9 mouse cellular contexts compared by ENCODE assay signal in the genomic region with DNA sequence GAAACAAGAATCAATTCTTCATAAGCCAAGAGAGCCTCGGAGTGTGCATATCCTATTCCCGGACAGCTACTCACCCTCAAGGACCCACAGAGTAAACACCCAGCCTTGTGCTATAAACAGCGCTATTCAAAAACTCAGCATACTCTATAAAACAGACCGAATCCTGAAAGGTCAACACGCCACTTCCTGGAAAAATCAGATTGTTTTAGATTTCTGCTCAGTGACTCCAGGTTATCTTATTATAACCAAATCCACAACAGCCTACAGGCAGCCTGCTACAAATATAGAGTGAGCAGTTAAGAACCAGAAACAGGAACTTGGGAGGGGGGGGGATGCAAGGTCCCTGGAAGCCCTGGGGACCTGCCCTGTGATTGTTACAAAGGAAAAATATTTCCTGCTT.
DNase-seq lines count a peak whose midpoint lies in the region; ATAC-seq lines count a peak whose summit lies in the region.
"Had no signal": no experiment of that assay in that cellular context is flagged by ENCODE, and none has a peak within 500 bp of the region (broad histone marks: within the 10 kb centered on the region; RNA-seq: fewer than 3 reads in every experiment).

No protein-coding gene starts in this region.

- ATAC-seq in embryonic facial prominence, embryonic 15.5 days (ENCODE audit: insufficient number of reproducible peaks, low FRiP score, low TSS enrichment, low read depth) = no peak
- ATAC-seq in megakaryocyte, adult 5-6 weeks (ENCODE audit: poor library complexity, severe bottlenecking) = peak; percentile 38; the same call in 1 of the 2 replicates
- ATAC-seq in forebrain, embryonic 13.5 days = no peak

- no peaks in the 10 kb centered on the region for H3K27me3 ChIP-seq in heart, embryonic 10.5 days (ENCODE audit: insufficient read depth, poor library complexity, severe bottlenecking)
- H3K27me3 ChIP-seq in embryonic facial prominence, embryonic 15.5 days = no peaks in the 10 kb centered on the region
- H3K27me3 ChIP-seq in forebrain, embryonic 13.5 days = no peaks in the 10 kb centered on the region

- no peak overlapping the region for H3K27ac ChIP-seq in heart, embryonic 10.5 days
- peak overlapping the region; percentile 71; the same call in 1 of the 2 replicates for H3K27ac ChIP-seq in embryonic facial prominence, embryonic 15.5 days (replicated peaks)
- no peak overlapping the region for H3K27ac ChIP-seq in forebrain, embryonic 13.5 days
- H3K27ac ChIP-seq: liver, embryonic 14.5 days had no signal

- no peak overlapping the region for H3K9ac ChIP-seq in embryonic facial prominence, embryonic 15.5 days
- H3K9ac ChIP-seq in forebrain, embryonic 13.5 days = no peak overlapping the region
- H3K9ac ChIP-seq: liver, embryonic 14.5 days had no signal

- no peak overlapping the region for H3K4me3 ChIP-seq in heart, embryonic 10.5 days
- no peak overlapping the region for H3K4me3 ChIP-seq in embryonic facial prominence, embryonic 15.5 days (replicated peaks)
- H3K4me3 ChIP-seq in forebrain, embryonic 13.5 days = no peak overlapping the region

- H3K36me3 ChIP-seq in heart, embryonic 10.5 days = peaks cover 7% of the 10 kb centered on the region; the same call in 1 of the 2 replicates
- H3K36me3 ChIP-seq in embryonic facial prominence, embryonic 15.5 days = no peaks in the 10 kb centered on the region
- H3K36me3 ChIP-seq in forebrain, embryonic 13.5 days (ENCODE audit: poor library complexity, severe bottlenecking) = peaks cover 3% of the 10 kb centered on the region; the same call in 1 of the 2 replicates

- no peaks in the 10 kb centered on the region for H3K9me3 ChIP-seq in heart, embryonic 10.5 days
- no peaks in the 10 kb centered on the region for H3K9me3 ChIP-seq in embryonic facial prominence, embryonic 15.5 days (replicated peaks)
- H3K9me3 ChIP-seq in forebrain, embryonic 13.5 days (replicated peaks) = no peaks in the 10 kb centered on the region

- 64% methylated on average over 5 of the region's 5 CpGs for WGBS in heart, embryonic 10.5 days
- 42% methylated on average over 5 of the region's 5 CpGs for WGBS in embryonic facial prominence, embryonic 15.5 days
- 80% methylated on average over 5 of the region's 5 CpGs for WGBS in forebrain, embryonic 13.5 days

- H3K4me1 ChIP-seq in heart, embryonic 10.5 days = peaks cover 31% of the 10 kb centered on the region
- no peaks in the 10 kb centered on the region for H3K4me1 ChIP-seq in embryonic facial prominence, embryonic 15.5 days
- H3K4me1 ChIP-seq in forebrain, embryonic 13.5 days = peaks cover 10% of the 10 kb centered on the region

- H3K4me2 ChIP-seq in embryonic facial prominence, embryonic 15.5 days (replicated peaks) = no peak overlapping the region
- no peak overlapping the region for H3K4me2 ChIP-seq in forebrain, embryonic 13.5 days

- DNase-seq in heart, adult 11 months = peak; percentile 97
- DNase-seq in heart, embryonic 10.5 days (ENCODE audit: low spot score) = no peak
- peak; percentile 15 to 44 for DNase-seq in kidney, adult 8-10 months
- no peak for DNase-seq in ovary, postnatal 10 days (ENCODE audit: low spot score)
- DNase-seq in cerebellum, postnatal 36 days = no peak

Comparison
In these comparisons a context has a peak if more than half of its experiments do, and no peak if none do; other contexts are left out.
1. DNase-seq: peak in heart, adult 11 months (single experiment) and kidney, adult 8-10 months (2 of 2); none in heart, embryonic 10.5 days (single experiment), ovary, postnatal 10 days (single experiment) and cerebellum, postnatal 36 days (0 of 2).